Mouse (Mus musculus) kidney, embryonic 16.5 days (tissue): ENCODE results near the gene Kcnh2. TPM values are rescaled to one million over a fixed set of nuclear protein-coding genes. Genes with fewer than 3 reads are reported as not detected.

Experiments used
- ATAC-seq: fragments of 200-750 bp; cut with Nextera tagmentation; 2 replicates; pipeline ENCODE4 v1.8.0; 2017; ENCODE audit warnings: moderate TSS enrichment; ENCODE audit not compliant: low FRiP score, low TSS enrichment
- H3K27ac ChIP-seq: fragments of 300-500 bp; sonication (generic); 2 replicates; pipeline ENCODE4 v1.5.1; 2014; ENCODE audit warnings: low read length
- H3K27me3 ChIP-seq: fragments of 300-500 bp; sonication (generic); 2 replicates; pipeline ENCODE4 v1.6.1; 2014; ENCODE audit warnings: low read length, control low read depth, mixed read lengths; ENCODE audit not compliant: insufficient read depth
- H3K36me3 ChIP-seq: fragments of 300-500 bp; sonication (generic); 2 replicates; pipeline ENCODE4 v1.6.1; 2014; ENCODE audit warnings: low read length, control low read depth, mixed read lengths; ENCODE audit not compliant: insufficient read depth
- H3K4me1 ChIP-seq: fragments of 300-500 bp; sonication (generic); 2 replicates; pipeline ENCODE4 v1.6.1; 2014; ENCODE audit warnings: low read length, control low read depth, mixed read lengths; ENCODE audit not compliant: insufficient read depth
- H3K4me2 ChIP-seq: fragments of 300-500 bp; sonication (generic); replicated peaks from 2 replicates; pipeline ENCODE4 v1.6.1; 2014; ENCODE audit warnings: low read depth, low read length
- H3K4me3 ChIP-seq: fragments of 300-500 bp; sonication (generic); 2 replicates; pipeline ENCODE4 v1.5.1; 2014; ENCODE audit warnings: mild to moderate bottlenecking, low read length
- H3K9ac ChIP-seq: fragments of 300-500 bp; sonication (generic); replicated peaks from 2 replicates; pipeline ENCODE4 v1.6.1; 2014; ENCODE audit warnings: low read length
- H3K9me3 ChIP-seq: fragments of 300-500 bp; sonication (generic); 2 replicates; pipeline ENCODE4 v1.6.1; 2016; ENCODE audit warnings: low read length, control low read depth
- WGBS: fragments of 180-500 bp; shearing (Covaris S2); extraction: QIAGEN DNeasy Blood & Tissue Kit; methylation state at CpG from one replicate; pipeline ENCODE4 v1.1.7; 2014; 5-methylcytosine and 5-hydroxymethylcytosine counted together
- polyA plus RNA-seq: library from polyadenylated mRNA; unstranded; fragments of >200 nt; fragmentation: Nextera tagmentation; extraction: Ambion mirVana; gene quantifications from 2 replicates; pipeline ENCODE4 v1.2.1, GENCODE M21; 2015

Kcnh2 gene
- polyA plus RNA-seq, 1 experiment from 2014 or later, result 6.5 TPM

- Histone ChIP-seq H3K27me3 (no peaks in the 10 kb centered on the region), H3K27ac (no peak overlapping the region), H3K4me2 (no peak overlapping the region), H3K9me3 (no peaks in the 10 kb centered on the region), H3K9ac (no peak overlapping the region), H3K36me3 (no peaks in the 10 kb centered on the region), H3K4me1 (no peaks in the 10 kb centered on the region), H3K4me3 (no peak overlapping the region)
- WGBS, result 74% methylated on average over 4 of the region's 4 CpGs
- no peak for ATAC-seq
These were observed 71.9 kb downstream of the Kcnh2 start for GRCm38 (mm10) chr5:24279527-24279926.

GRCm38 (mm10) chr5:24278206-24278605 is 73.2 kb downstream of the Kcnh2 start:
- Histone ChIP-seq H3K27me3 (no peaks in the 10 kb centered on the region), H3K36me3 (no peaks in the 10 kb centered on the region), H3K27ac (no peak overlapping the region), H3K4me3 (no peak overlapping the region), H3K9ac (no peak overlapping the region), H3K4me2 (no peak overlapping the region), H3K4me1 (no peaks in the 10 kb centered on the region), H3K9me3 (no peaks in the 10 kb centered on the region)
- no peak for ATAC-seq
- 82% methylated on average over 10 of the region's 10 CpGs for WGBS

- no peaks in the 10 kb centered on the region for H3K36me3 ChIP-seq
- WGBS, result 67% methylated on average over 9 of the region's 9 CpGs
- no peak overlapping the region for H3K4me3 ChIP-seq
- no peak overlapping the region for H3K9ac ChIP-seq
- ATAC-seq, result no peak
- H3K27me3 ChIP-seq, result no peaks in the 10 kb centered on the region
- H3K9me3 ChIP-seq, result no peaks in the 10 kb centered on the region
- H3K4me1 ChIP-seq, result no peaks in the 10 kb centered on the region
- no peak overlapping the region for H3K27ac ChIP-seq
- H3K4me2 ChIP-seq, result no peak overlapping the region
These were observed 77.5 kb downstream of the Kcnh2 start for GRCm38 (mm10) chr5:24273683-24274621.

- 79% methylated on average over 4 of the region's 4 CpGs for WGBS
- no peak overlapping the region for H3K9ac ChIP-seq
- no peaks in the 10 kb centered on the region for H3K36me3 ChIP-seq
- H3K4me3 ChIP-seq, result no peak overlapping the region
- H3K4me2 ChIP-seq, result no peak overlapping the region
- no peaks in the 10 kb centered on the region for H3K9me3 ChIP-seq
- H3K27me3 ChIP-seq, result no peaks in the 10 kb centered on the region
- no peak overlapping the region for H3K27ac ChIP-seq
- peaks cover 6% of the 10 kb centered on the region for H3K4me1 ChIP-seq
- ATAC-seq, result no peak
These were observed 80.5 kb downstream of the Kcnh2 start for GRCm38 (mm10) chr5:24270941-24271340.

Other genes with a start within 250 kb of the Kcnh2 start
- gene Nupl2, start 186.6 kb downstream of the Kcnh2 start, polyA plus RNA-seq, result 12.3 and 15.8 TPM in 2 replicates
- gene Nos3, start 13.2 kb upstream of the Kcnh2 start, polyA plus RNA-seq, result 19.7 and 20.3 TPM in 2 replicates
- gene Atg9b, start 40.5 kb upstream of the Kcnh2 start, polyA plus RNA-seq, result 1.0 and 1.7 TPM in 2 replicates
- 76.1 and 80.3 TPM in 2 replicates for gene Abcb8, start 42.1 kb upstream of the Kcnh2 start, polyA plus RNA-seq
- gene Asic3, start 61.8 kb upstream of the Kcnh2 start, polyA plus RNA-seq, result 0.40 and 0.55 TPM in 2 replicates
- gene Cdk5, start 71.9 kb upstream of the Kcnh2 start, polyA plus RNA-seq, result 51.1 and 51.5 TPM in 2 replicates
- gene Slc4a2, start 72.2 kb upstream of the Kcnh2 start, polyA plus RNA-seq, result 52.5 and 53.8 TPM in 2 replicates
- gene Fastk, start 93.7 kb upstream of the Kcnh2 start, polyA plus RNA-seq, result 143 and 147 TPM in 2 replicates
- gene Tmub1, start 96.2 kb upstream of the Kcnh2 start, polyA plus RNA-seq, result 29.4 and 32.8 TPM in 2 replicates
- gene Agap3, start 100.6 kb upstream of the Kcnh2 start, polyA plus RNA-seq, result 15.0 and 21.0 TPM in 2 replicates
- 0.08 TPM in 1 of 2 replicates, not detected in the other for gene Gbx1, start 175.6 kb upstream of the Kcnh2 start, polyA plus RNA-seq
- gene Asb10, start 189.4 kb upstream of the Kcnh2 start, polyA plus RNA-seq, result 0.42 and 0.71 TPM in 2 replicates
- gene 4931409K22Rik, start 205.2 kb upstream of the Kcnh2 start, polyA plus RNA-seq, result 0.16 and 0.41 TPM in 2 replicates
- 118 TPM in 2 replicates for gene Abcf2, start 225.9 kb upstream of the Kcnh2 start, polyA plus RNA-seq
- 27.1 and 28.3 TPM in 2 replicates for gene Chpf2, start 235.1 kb upstream of the Kcnh2 start, polyA plus RNA-seq